Mouse (Mus musculus): ENCODE results near the gene Paxx.

The Paxx gene

DNA sequence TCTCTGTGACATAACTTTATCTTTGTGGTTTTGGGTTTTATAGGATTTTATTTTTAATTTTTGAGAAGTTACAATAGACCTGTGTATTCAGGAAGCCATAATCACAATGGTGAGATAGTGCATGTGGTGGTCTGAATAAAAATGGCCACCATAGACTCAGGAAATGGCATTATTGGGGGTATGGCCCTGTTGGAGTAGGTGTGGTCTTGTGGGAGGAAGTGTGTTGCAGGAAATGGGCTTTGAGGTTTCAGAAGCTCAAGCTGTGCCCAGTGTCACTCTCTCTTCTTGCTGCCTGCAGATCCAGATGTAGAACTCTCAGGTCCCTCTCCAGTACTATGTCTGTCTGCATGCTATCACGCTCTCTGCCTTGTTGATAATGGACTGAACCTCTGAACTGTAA, 19.6 kb upstream of the Paxx start:
- no peak for DNase-seq (ENCODE audit: low read depth)

DNA sequence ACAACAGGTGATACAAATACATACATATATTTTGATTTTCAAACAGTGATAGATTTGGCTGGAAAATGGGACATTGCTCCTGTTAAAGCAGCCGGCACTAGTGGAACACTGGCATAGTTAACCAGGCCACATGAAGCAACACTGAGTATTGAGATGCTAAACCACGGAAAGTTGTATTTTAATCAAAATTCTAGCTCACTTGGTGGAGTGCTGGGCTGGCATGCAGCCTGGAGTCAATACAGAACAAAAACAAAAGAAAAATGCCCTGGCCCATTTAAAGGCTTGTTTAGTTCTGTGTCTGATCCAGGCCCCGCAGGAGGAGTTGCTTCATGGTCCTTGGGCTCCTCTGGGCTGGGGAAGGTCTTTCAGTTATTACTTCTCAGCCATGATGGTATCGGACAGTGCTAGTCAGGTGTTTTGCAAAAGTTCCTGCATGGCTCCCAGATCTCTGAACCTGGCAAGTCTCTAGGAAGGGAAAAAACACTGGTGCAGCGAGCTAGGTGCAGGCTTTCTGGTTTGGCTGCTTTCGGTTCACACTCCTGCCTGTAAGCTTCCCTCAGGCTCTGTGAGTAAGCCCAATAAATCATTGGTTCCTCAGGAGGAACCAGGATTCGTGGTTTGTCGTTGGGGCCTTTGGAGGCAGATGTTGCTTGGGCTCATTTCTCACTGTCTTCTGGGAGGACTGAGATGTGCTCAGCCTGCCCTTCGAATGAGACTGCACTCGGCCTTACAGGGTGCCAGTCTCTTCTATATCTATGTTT, 18.8 kb upstream of the Paxx start:
- no peak for DNase-seq (ENCODE audit: low read depth)

DNA sequence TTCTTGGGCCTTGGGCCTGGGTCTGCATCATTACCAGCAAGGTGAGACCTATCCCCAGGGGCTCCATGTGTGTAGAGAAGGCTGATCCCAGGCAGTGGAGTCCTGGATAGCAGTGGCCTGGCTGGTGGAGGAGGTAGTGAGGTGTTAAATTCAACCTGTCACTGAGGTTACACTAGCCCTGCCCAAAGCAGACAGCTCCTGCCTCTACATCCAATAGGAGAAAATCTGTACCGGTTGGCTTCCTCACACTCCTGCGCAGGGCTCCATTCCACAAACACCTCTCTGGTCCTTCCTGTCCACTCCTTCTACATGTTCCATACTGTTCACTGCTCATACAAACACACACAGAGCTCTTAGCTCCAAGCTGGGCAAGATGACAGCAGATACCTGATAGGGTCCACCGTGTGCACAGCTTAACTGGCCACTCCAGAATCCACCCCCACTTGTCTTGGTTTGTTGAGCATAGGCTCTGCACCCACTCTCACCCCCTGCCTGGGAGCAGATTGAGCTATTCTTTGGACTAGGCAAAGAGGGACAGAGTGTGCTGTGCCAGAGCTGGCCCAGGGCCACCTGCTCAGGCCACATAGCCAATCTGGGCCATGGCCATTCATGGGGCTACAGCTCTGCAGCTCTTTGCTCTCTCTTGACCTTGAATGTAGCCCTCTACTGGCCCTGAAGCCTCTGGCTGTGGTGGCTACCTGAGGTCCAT, 17.2 kb upstream of the Paxx start:
- no peak for DNase-seq (ENCODE audit: low read depth)

DNA sequence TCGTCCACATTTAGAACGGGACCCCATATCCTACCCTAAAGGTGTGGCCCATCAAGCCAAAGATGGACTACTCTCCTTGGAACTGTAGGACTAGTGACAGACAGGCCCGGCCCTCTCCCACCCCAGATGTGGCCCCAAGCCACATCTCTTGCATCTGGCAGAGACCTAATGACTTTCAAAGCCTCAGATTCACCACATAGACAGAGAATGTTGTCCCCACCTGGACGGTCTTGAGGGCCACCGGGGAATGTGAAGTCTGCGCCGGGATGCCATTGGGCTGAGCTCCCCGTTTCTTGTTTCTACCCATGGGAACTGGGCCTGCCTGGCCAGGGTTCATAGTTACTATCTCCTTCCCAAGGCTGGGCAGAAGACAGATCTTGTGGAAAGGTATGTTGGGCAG, 16.6 kb upstream of the Paxx start:
- DNase-seq (ENCODE audit: low read depth), result no peak

DNA sequence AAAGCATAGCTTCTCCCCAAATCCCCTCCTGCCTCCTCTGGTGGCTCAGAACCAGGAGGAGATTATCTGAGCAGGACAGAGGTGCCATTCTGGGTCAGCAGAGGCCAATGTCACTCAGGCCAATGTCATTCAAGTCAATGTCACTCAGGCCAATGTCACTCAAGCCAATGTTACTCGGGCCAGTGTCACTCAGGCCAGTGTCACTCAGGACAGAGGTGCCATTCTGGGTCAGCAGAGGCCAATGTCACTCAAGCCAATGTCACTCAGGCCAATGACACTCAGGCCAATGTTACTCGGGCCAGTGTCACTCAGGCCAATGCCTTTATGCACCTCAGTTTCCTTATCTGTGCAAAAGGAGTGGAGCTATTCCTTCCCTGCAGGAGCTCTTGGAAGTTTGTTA, 11.7 kb upstream of the Paxx start:
- DNase-seq (ENCODE audit: low read depth), result no peak

DNA sequence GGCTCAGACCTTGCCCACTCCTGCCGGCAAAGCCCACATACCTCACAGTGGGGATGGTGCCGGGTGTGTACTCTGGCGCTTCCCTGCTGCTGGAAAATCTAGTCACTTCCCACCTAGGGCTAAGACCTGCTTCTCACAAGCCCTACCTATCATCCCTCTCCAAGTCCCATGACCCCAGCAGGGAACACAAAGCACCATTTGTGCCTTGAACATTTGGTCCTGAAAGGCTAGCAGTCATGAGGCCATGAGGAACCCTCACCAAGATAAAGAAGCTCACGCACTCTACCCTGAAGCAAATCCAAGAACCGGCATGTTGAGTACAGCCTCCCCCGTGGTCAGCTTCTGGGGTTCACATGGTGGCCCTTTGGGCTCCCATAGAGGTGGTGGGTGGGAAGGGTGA, 9.1 kb upstream of the Paxx start, which contains the start of gene Ptgds:
TSS of gene Ptgds (minus strand) at position 78 of the 400 bp plus-strand sequence.
- DNase-seq (ENCODE audit: low read depth), result no peak

DNA sequence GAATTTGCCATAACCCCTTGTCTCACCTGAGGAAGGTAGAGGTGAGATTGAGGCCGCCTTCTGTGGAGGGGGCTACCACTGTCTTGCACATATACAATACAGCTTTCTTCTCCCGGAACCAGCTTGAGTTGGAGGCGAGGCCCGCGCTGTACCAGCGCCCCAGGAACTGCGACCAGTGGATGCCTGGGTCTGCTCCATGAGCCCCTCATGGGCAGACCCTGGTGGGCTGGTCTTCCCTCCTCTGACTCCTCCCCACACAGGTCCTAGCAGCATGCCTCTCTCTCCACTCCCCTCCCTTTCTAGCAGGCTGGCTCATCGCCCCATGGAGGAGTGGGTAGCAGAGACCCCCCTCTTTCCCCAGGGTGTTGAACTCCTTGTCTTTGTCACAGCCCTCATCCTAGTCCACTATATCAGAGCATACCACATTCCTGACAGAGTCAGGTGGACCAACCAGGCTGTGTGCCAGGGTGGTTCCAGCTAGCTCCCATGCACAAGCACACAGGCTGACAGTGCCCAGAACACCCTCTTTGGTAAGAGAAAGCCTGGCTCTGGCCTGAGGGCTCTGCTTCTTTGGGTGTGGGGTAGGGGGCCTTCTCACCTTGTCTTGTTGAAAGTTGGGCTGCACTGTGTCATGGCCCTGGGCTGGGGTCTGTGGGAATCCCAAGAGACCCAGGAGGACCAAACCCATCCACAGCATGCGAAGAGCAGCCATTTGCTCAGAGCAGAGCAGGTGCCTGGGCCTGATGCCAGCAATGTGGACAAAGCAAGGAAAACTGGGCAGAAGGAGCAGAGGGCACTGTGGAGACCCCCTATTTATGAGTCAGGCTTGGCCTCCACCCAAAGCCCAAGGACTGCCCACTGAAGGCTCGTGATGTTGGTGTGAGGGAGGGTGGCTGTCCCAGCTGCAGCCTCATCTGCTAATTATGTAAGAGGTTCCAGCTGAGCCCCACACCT, 8.3 kb upstream of the Paxx start:
- DNase-seq (ENCODE audit: low read depth), result no peak

DNA sequence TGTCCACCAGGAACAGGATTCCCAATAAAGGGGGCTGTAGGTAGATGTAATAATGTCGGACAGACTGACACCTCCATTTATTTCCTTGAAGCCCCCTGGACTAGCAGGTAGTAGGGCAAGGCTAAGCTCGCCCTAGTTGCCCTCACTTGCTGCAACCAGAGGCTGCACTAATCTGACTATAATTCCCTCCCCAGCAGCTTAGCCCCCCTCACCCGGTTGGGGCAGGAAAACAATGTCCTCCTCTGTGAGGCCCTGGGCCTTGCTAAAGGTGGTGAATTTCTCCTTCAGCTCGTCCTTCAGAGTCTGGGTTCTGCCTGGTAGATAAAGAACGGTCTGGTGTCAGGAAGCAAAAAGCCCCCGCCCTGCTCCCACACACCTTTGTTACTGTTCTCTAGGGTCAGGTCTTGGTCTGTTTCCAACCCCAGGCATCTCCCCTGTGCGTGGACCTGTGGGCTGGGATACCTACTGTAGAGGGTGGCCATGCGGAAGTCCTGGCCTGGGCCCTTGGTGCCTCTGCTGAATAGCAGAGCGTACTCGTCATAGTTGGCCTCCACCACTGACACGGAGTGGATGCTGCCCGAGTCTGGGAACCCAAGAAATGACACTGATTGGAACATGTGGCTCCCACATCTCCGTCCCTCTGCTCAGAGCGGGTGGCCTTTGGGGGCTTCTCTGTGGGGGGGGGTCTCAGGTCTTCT, 6.9 kb upstream of the Paxx start:
- DNase-seq (ENCODE audit: low read depth), result no peak

DNA sequence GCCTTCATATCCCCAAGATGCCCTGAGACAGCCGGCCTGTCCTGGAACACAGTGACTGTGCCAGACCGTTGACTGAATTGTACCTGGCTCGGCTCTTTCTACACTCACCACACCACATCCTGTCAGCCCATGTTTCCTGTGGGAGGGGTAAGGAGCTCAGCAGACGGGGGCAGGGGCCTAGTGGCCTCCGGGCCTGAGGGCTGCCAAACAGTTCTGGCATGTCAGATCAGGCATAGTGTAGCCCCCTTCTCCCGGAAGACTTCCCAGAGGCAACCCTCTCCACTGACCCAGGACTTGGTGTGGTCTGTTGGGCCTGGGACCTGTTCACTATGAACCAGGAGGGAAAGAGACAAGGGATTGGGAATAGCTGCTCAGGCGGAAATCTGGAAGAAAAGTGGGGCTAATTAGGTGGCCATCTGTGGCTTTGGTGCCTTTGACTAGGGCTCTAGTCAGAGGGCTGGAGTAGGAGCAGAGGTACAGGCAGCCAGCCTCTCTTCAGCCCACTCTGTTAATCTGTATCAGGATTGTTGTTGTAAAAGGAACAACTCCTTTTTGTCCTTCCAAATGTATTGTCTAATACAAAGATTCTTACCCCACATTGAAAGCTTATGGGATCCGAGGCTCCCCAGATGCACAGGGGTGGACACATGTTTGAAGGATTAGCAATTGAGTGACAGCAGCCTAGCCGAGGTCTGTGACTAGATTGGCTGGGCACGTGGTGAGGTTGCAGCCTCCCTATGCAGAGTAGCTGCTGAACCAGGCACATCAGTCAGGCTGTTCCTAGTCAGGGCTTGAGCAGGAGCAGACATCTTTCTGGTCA, 5.1 kb upstream of the Paxx start:
- peak; percentile 91 for DNase-seq (ENCODE audit: low read depth)

DNA sequence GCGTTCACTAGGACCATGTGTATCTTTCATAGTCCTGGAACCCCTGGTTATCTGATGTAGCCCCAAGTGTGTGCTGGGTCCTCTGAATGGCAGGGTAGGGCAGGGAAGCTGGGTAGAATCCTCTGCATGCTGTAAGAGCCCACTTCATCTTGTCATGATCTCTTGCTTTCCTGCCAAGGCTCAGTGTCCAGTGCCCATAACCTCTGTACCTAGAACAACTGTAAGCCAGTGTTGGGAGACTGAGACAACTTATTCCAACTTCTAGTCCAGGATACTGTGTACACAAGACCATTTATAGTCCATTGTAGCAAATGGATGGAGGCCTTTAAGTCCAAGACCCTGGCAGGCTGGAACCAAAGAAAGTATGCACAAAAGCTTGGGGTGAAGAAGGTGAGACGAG, 4.4 kb upstream of the Paxx start:
- DNase-seq (ENCODE audit: low read depth), result no peak

DNA sequence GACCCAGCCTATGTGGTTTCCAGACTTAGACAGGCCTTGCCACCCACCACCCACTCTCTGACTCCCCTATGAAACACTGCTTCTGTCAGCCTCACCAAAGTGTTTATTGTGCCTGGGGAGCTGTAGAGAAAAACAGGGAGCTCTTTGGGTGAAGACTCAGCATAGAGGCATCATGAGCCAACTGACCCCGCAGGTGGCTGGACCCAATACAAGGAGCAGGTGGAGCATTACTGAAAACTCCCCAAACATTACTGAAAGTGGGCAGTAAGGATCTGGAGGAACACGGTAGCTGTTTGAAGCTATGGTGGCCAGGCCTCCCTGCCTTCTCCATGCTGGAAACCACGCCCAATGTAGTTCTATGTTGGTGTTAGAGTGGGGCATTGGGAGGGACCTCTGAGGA, 2.7 kb upstream of the Paxx start:
- DNase-seq (ENCODE audit: low read depth), result no peak

DNA sequence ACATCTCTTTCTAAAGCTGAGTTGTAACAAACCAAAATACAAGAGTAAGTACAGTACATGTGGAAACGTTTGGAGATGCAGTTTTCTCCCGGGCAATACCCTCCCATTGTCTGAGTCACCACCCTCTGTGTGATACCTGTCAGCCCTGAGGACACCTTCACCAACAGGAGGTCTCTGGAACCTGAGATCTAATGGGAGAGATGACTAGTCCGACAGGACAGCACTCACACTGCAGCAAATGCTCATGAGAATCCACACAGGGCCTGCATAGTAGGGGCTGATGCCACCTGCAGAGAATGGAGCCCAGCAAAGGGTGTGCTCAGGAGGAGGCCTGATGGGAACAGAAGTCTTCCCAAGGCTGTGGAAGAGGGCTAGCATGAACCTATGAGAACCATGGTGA, 513 bp upstream of the Paxx start:
- no peak for DNase-seq (ENCODE audit: low read depth)

DNA sequence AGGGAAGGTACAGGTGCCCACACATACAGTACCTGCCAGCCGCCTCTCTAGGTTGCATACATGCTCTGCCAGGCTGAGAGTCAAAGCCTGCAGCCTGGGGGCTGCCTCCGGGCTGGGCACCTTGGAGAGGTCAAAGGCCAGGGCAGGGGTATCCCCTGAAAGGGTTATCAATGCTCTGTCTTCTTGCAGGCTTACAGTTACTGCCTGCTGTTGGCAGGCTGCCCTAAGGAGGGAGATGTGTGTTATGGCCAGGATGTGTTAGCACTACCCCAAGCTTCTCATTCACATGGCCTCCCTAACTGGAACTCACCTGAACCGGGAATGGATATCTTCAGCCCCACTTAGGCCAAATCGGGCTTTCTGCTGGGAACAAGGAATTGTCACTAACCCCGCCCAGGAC, 759 bp downstream of the Paxx start:
- no peak for DNase-seq (ENCODE audit: low read depth)

DNA sequence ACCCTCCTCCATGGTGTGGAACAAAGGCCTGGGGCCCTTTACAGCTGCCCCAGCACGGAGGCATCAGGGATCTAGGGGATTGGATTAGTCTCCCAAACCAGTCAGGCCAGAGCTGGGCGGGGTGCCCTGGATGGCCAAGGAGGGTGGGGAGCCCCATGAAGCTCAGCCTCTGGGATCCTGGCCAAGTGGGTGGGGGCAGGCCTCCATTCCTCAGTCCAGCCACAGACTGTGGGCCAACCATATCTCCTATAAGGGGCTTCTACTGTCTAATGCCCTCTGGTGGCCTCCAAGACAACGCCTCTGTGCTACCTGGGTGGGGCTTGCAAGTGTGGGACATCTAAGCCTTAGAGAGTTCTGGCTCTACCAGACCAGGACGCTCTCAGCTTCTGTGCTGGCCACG, 2.0 kb downstream of the Paxx start:
- no peak for DNase-seq (ENCODE audit: low read depth)

DNA sequence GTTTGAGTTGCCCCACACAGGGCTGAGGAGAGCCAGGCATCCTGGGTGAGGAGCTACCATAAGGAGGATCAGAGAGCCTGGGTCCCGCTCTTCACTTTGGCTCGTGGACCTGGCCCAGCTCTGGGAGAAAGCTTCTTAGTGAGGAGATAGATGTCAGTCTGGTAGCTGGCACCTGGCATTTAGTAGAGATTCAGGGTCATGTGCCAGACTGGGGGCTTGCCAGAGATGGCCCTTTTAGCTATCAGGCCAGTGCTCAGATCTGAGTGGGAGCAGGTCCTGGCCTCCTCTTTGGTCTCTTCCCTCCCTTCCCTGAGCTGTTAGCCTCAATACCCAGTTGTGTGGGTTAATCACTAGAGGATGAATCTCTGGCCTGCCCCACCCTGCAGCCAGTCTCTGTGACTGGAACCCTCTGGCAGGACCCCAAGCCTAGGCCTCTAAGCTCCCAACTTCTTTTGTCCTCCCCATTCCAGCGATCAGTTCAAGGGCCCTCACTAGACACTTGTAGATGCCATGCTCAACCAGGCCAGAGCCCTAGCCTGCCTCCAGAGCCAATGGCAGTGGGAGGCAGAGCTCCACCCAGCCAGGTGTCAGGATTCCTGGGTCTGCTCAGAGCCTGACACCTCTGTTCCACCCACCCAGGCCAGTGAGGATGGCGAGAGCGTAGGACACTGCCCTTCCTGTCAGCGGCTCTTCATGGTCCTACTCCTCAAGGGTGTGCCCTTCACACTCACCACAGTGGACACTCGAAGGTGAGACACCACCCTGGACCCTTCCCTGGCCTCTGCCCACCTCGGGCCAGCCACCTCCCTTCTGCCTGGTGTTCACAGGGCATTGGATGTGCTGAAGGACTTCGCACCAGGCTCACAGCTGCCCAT, 3.6 kb downstream of the Paxx start:
- no peak for DNase-seq (ENCODE audit: low read depth)

DNA sequence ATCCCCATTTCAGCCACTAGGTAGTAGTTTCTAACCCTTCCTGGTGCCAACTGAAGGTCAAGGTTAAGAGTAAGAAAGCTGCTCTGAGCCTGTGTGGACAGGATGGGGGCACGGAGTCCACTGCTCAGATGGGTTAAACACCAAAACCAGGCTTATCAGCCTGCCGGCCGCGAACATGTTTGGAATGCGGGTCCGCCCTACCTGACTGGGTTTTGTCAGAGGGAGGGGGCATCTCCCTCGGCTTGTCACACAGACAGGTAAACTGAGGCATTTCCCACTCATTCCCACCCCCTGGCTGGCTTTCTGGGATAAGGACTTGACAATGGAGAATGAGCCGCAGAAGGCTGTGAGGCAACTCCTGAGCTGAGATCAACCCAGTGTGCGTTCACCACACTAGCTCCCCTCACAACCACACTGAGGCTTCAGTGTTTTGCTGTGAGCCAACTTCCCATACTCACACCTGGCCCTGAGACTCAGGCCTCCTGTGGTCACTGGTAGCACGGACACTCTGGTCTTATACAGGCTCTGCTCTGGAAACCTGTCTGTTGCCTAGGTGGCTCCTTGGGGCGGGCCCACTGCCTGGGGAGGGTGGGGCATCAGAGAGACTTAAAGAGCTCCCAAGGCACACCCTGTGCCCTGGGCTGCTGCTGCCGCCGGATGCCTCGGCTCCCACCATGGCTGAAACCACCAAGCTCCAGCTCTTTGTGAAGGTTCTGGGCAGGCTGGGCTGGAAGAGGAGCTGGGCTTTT, 4.5 kb downstream of the Paxx start, which contains the start of gene Clic3:
TSS of gene Clic3 (plus strand) at position 634 of the 749 bp plus-strand sequence.
- no peak for DNase-seq (ENCODE audit: low read depth)

DNA sequence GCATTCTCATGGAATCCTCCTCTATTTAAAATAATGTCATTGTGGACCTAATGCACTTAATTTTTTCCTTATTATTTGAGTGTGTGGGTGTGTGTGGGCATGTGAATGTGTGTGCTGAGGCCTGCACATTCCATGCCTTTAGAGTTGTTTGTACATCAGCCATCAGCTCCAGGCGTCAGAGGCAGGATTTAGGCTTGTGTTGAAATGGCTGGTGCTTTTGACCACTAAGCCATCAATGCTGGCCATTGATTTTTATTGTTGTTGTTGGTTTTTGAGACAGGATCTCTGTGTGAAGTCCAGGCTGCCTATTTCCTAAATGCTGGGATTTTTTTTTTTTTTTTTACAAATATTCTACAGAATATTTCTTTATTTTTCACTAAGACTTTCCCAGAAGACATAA, 7.9 kb downstream of the Paxx start:
- no peak for DNase-seq (ENCODE audit: low read depth)

DNA sequence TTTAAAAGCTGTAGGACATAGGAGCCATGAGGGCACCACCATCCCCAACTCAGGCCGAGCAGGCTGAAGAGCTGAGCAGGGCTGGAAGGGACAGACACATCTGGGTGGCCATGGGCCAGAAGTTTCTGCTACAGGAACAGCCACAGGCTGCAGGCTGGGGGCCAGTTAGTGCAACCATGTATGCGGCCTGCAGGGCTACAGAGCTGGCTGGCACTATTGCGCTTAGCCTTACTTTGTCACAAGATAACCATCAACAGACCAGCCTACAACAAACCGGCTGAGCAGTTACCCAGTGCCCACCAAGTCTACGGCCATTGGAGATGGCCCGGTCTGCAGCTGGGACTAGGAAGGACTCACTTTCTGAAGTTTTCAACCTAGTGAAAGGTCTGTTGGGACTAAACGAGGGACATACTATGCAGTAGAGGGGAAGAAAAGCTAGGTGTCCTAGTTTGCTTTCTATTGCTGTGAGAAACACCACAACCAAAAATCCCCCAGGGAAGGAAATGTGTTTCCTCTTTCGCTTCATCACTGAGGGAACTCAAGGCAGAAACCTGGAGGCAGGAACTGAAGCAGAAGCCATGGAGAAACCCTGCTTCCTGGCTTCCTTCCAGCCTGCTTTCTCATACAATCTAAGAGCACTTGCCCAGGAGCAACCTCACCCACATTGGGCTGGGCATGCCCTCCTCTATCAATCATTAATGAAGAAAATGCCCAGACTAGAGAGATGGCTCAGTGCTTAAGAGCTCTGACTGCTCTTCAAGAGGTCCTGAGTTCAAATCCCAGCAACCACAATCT, 9.8 kb downstream of the Paxx start:
- no peak for DNase-seq (ENCODE audit: low read depth)
